Mouse (Mus musculus) liver, embryonic 11.5 days (tissue): ENCODE data around the gene Klhl35. TPM values are rescaled to one million over a fixed set of nuclear protein-coding genes. Genes with fewer than 3 reads are reported as not detected.
A peak's percentile ranks its signal among the peaks of the same experiment; 100 is the strongest.

ENCODE experiments used
- ATAC-seq: fragments of 200-750 bp; cut with Nextera tagmentation; replicated peaks from 2 replicates; pipeline ENCODE4 v1.8.0; 2017; ENCODE audit warnings: moderate number of reproducible peaks, mild to moderate bottlenecking, moderate TSS enrichment, moderate library complexity; ENCODE audit not compliant: low FRiP score
- DNase-seq: peaks from one replicate; pipeline ENCODE4 v3.0.0-alpha.2; 2017; ENCODE audit warnings: low spot score
- H3K27ac ChIP-seq: fragments of 300-500 bp; sonication (generic); 2 replicates; pipeline ENCODE4 v1.5.1; 2014; ENCODE audit warnings: mild to moderate bottlenecking, low read depth, low read length, control low read depth
- H3K27me3 ChIP-seq: fragments of 300-500 bp; sonication (generic); replicated peaks from 2 replicates; pipeline ENCODE4 v1.6.1; 2014; ENCODE audit warnings: low read length, mixed read lengths; ENCODE audit not compliant: control insufficient read depth, insufficient read depth
- H3K36me3 ChIP-seq: fragments of 300-500 bp; sonication (generic); 2 replicates; pipeline ENCODE4 v1.6.1; 2014; ENCODE audit warnings: mild to moderate bottlenecking, low read length, moderate library complexity, mixed read lengths; ENCODE audit not compliant: control insufficient read depth, insufficient read depth
- H3K4me1 ChIP-seq: fragments of 300-500 bp; sonication (generic); replicated peaks from 2 replicates; pipeline ENCODE4 v1.6.1; 2014; ENCODE audit warnings: low read length, mixed read lengths; ENCODE audit not compliant: control insufficient read depth, insufficient read depth
- H3K4me2 ChIP-seq: fragments of 300-500 bp; sonication (generic); 2 replicates; pipeline ENCODE4 v1.6.1; 2014; ENCODE audit warnings: mild to moderate bottlenecking, control low read depth, moderate library complexity
- H3K4me3 ChIP-seq: fragments of 300-500 bp; sonication (generic); 2 replicates; pipeline ENCODE4 v1.5.1; 2014; ENCODE audit warnings: low read depth, low read length, control low read depth
- H3K9ac ChIP-seq: fragments of 300-500 bp; sonication (generic); 2 replicates; pipeline ENCODE4 v1.6.1; 2014; ENCODE audit warnings: low read depth, low read length, control low read depth
- H3K9me3 ChIP-seq: fragments of 300-500 bp; sonication (generic); 2 replicates; pipeline ENCODE4 v1.6.1; 2016; ENCODE audit warnings: low read length, inconsistent platforms, mixed read lengths; ENCODE audit not compliant: control insufficient read depth
- WGBS: fragments of 180-500 bp; shearing (Covaris S2); extraction: QIAGEN DNeasy Blood & Tissue Kit; methylation state at CpG from one replicate; pipeline ENCODE4 v1.1.7; 2014; 5-methylcytosine and 5-hydroxymethylcytosine counted together
- polyA plus RNA-seq: library from polyadenylated mRNA; unstranded; fragments of >200 nt; fragmentation: Nextera tagmentation; extraction: Ambion mirVana; gene quantifications from 2 replicates; pipeline ENCODE4 v1.2.1, GENCODE M21; 2014

The Klhl35 gene
- polyA plus RNA-seq, 1 experiment from 2014 or later, result 0.32 TPM

GRCm38 (mm10) chr7:99430246-99430645 is 35.6 kb upstream of the Klhl35 start:
- H3K4me1 ChIP-seq, result peaks cover 11% of the 10 kb centered on the region
- 69% methylated on average over 11 of the region's 11 CpGs for whole genome bisulfite sequencing
- no peaks in the 10 kb centered on the region for H3K27me3 ChIP-seq
- DNase-seq (no peak), ATAC-seq (no peak)
- H3K27ac ChIP-seq, result no peak overlapping the region
- no peaks in the 10 kb centered on the region for H3K9me3 ChIP-seq
- H3K4me3 ChIP-seq, result no peak overlapping the region
- no peaks in the 10 kb centered on the region for H3K36me3 ChIP-seq
- no peak overlapping the region for H3K4me2 ChIP-seq
- H3K9ac ChIP-seq, result no peak overlapping the region

- DNase-seq (no peak), ATAC-seq (no peak)
- Histone ChIP-seq H3K36me3 (no peaks in the 10 kb centered on the region), H3K27me3 (no peaks in the 10 kb centered on the region), H3K9me3 (no peaks in the 10 kb centered on the region), H3K27ac (no peak overlapping the region), H3K4me1 (peaks cover 18% of the 10 kb centered on the region), H3K9ac (no peak overlapping the region), H3K4me3 (no peak overlapping the region), H3K4me2 (no peak overlapping the region)
- WGBS, result 65% methylated on average over 14 of the region's 14 CpGs
Observed at GRCm38 (mm10) chr7:99432248-99432647, 33.6 kb upstream of the Klhl35 start.

- H3K4me2 ChIP-seq, result no peak overlapping the region
Observed at GRCm38 (mm10) chr7:99432863-99433262, 32.9 kb upstream of the Klhl35 start.

GRCm38 (mm10) chr7:99434672-99435250 is 31.0 kb upstream of the Klhl35 start:
- no peak overlapping the region for H3K27ac ChIP-seq

More at GRCm38 (mm10) chr7:99432863-99433262, 32.9 kb upstream of the Klhl35 start:
- H3K27ac ChIP-seq, result no peak overlapping the region
- H3K4me1 ChIP-seq, result peaks cover 18% of the 10 kb centered on the region
- H3K36me3 ChIP-seq, result no peaks in the 10 kb centered on the region
- WGBS, result 76% methylated on average over 6 of the region's 6 CpGs
- no peaks in the 10 kb centered on the region for H3K9me3 ChIP-seq
- no peak overlapping the region for H3K4me3 ChIP-seq
- no peak for DNase-seq
- H3K9ac ChIP-seq, result no peak overlapping the region
- no peaks in the 10 kb centered on the region for H3K27me3 ChIP-seq
- no peak for ATAC-seq

GRCm38 (mm10) chr7:99436530-99436929 is 29.3 kb upstream of the Klhl35 start:
- ATAC-seq (no peak), DNase-seq (no peak)
- H3K36me3 ChIP-seq, result no peaks in the 10 kb centered on the region
- WGBS, result 38% methylated on average over 4 of the region's 4 CpGs
- H3K4me3 ChIP-seq, result no peak overlapping the region
- H3K27me3 ChIP-seq, result no peaks in the 10 kb centered on the region
- no peak overlapping the region for H3K4me2 ChIP-seq
- no peaks in the 10 kb centered on the region for H3K9me3 ChIP-seq
- peaks cover 22% of the 10 kb centered on the region for H3K4me1 ChIP-seq
- no peak overlapping the region for H3K9ac ChIP-seq
- no peak overlapping the region for H3K27ac ChIP-seq

More at GRCm38 (mm10) chr7:99434672-99435250, 31.0 kb upstream of the Klhl35 start:
- no peak for ATAC-seq
- H3K9ac ChIP-seq, result peak overlapping the region; percentile 39; the same call in 1 of the 2 replicates
- WGBS, result 26% methylated on average over 12 of the region's 12 CpGs
- no peak overlapping the region for H3K4me3 ChIP-seq
- H3K4me1 ChIP-seq, result peaks cover 18% of the 10 kb centered on the region
- peak overlapping the region; percentile 16 for H3K4me2 ChIP-seq
- no peaks in the 10 kb centered on the region for H3K9me3 ChIP-seq
- no peaks in the 10 kb centered on the region for H3K27me3 ChIP-seq
- no peak for DNase-seq
- H3K36me3 ChIP-seq, result no peaks in the 10 kb centered on the region

- Histone ChIP-seq H3K36me3 (no peaks in the 10 kb centered on the region), H3K4me1 (peaks cover 29% of the 10 kb centered on the region), H3K4me2 (no peak overlapping the region), H3K27me3 (no peaks in the 10 kb centered on the region), H3K9ac (no peak overlapping the region), H3K27ac (no peak overlapping the region), H3K9me3 (no peaks in the 10 kb centered on the region), H3K4me3 (no peak overlapping the region)
- ATAC-seq (no peak), DNase-seq (no peak)
- 67% methylated on average over 10 of the region's 10 CpGs for whole genome bisulfite sequencing
Observed at GRCm38 (mm10) chr7:99438881-99439280, 26.9 kb upstream of the Klhl35 start.

GRCm38 (mm10) chr7:99441534-99442072 is 24.2 kb upstream of the Klhl35 start:
- no peaks in the 10 kb centered on the region for H3K9me3 ChIP-seq
- WGBS, result 35% methylated on average over 6 of the region's 6 CpGs
- DNase-seq, result no peak
- H3K4me2 ChIP-seq, result peak overlapping the region; percentile 6; the same call in 1 of the 2 replicates
- peaks cover 15% of the 10 kb centered on the region for H3K4me1 ChIP-seq
- H3K4me3 ChIP-seq, result no peak overlapping the region
- H3K36me3 ChIP-seq, result peaks cover 3% of the 10 kb centered on the region; the same call in 1 of the 2 replicates
- H3K27ac ChIP-seq, result peak overlapping the region; percentile 63; the same call in 1 of the 2 replicates
- H3K9ac ChIP-seq, result no peak overlapping the region
- H3K27me3 ChIP-seq, result no peaks in the 10 kb centered on the region
- ATAC-seq, result no peak

- H3K27ac ChIP-seq, result 0 out of 2 replicates have a peak overlapping the region, but pooled peaks have one; percentile 3
- H3K36me3 ChIP-seq, result peaks cover 3% of the 10 kb centered on the region; the same call in 1 of the 2 replicates
- no peak overlapping the region for H3K4me3 ChIP-seq
- no peaks in the 10 kb centered on the region for H3K27me3 ChIP-seq
- WGBS, result 62% methylated on average over 5 of the region's 5 CpGs
- ATAC-seq, result no peak
- H3K9ac ChIP-seq, result no peak overlapping the region
- no peak overlapping the region for H3K4me2 ChIP-seq
- DNase-seq, result no peak
- no peaks in the 10 kb centered on the region for H3K9me3 ChIP-seq
- peaks cover 11% of the 10 kb centered on the region for H3K4me1 ChIP-seq
Observed at GRCm38 (mm10) chr7:99443164-99443563, 22.6 kb upstream of the Klhl35 start.

- 60% methylated on average over 6 of the region's 6 CpGs for WGBS
- peaks cover 3% of the 10 kb centered on the region; the same call in 1 of the 2 replicates for H3K36me3 ChIP-seq
- H3K4me1 ChIP-seq, result peaks cover 11% of the 10 kb centered on the region
- no peak overlapping the region for H3K4me3 ChIP-seq
- DNase-seq (no peak), ATAC-seq (no peak)
- no peak overlapping the region for H3K27ac ChIP-seq
- no peak overlapping the region for H3K4me2 ChIP-seq
- no peaks in the 10 kb centered on the region for H3K27me3 ChIP-seq
- H3K9ac ChIP-seq, result no peak overlapping the region
- H3K9me3 ChIP-seq, result no peaks in the 10 kb centered on the region
Observed at GRCm38 (mm10) chr7:99444012-99444411, 21.8 kb upstream of the Klhl35 start.
